Mouse (Mus musculus): Measurements from ENCODE around the gene Gm7247. TPM values are rescaled to one million over a fixed set of nuclear protein-coding genes. Genes with fewer than 3 reads are reported as not detected.

Gene Gm7247
- not detected in 2 replicates for polyA plus RNA-seq (2015; fragmentation: Nextera tagmentation; extraction: Ambion mirVana)

DNA sequence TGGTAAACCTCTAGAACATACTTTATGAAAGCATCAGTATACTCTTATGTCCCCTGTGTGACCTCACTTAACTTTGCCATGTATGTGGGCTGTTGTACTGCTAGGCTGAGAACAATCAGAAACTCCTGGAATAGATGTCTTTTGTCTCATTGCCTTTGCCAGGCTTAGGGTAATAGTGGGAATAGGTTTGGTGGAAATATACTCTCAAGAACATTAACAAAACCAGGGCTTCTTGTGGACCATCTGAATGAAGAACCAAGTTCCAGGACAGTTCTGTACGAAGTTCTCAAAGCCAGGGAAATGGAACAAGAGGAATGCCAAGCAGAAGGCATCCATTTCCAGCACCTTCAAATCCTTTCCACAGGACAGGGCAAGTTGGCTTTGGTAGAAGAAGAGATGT, at the start of gene Gm7247:
TSS of gene Gm7247 (plus strand) at position 301 of the 400 bp plus-strand sequence.

DNA sequence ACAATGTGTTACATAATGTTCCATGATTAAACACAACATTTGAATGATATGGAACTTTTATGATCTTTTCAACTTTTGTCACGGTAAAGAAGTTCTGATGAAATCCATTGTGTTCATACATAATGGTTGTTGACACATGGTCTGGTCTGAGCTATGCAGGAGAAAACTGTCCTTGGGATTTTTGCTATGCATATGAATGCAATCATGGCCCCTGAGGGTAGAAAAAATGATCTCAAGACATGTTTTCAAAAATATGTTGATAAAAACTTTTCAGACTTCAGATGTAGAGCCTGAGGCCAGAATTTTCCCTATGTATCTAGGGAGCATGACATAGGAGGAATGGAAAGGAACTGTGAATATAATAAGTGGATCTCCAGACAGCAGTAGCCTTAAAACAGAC, 49.0 kb downstream of the Gm7247 start, which contains the start of gene Vmn2r88:
TSS of gene Vmn2r88 (plus strand) at position 301 of the 400 bp plus-strand sequence.

DNA sequence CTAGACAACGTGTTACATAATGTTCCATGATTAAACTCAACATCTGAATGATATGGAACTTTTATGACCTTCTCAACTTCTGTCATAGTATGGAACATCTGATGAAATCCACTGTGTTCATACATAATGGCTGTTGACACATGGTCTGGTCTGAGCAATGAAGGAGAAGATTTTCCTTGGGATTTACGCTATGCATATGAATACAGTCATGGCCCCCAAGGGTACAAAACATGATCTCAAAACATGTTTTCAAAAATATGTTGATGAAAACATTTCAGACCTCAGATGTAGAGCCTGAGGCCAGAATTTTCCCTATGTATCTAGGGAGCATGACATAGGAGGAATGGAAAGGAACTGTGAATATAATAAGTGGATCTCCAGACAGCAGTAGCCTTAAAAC, 90.0 kb downstream of the Gm7247 start, which contains the start of gene Vmn2r89:
TSS of gene Vmn2r89 (plus strand) at position 301 of the 400 bp plus-strand sequence.

DNA sequence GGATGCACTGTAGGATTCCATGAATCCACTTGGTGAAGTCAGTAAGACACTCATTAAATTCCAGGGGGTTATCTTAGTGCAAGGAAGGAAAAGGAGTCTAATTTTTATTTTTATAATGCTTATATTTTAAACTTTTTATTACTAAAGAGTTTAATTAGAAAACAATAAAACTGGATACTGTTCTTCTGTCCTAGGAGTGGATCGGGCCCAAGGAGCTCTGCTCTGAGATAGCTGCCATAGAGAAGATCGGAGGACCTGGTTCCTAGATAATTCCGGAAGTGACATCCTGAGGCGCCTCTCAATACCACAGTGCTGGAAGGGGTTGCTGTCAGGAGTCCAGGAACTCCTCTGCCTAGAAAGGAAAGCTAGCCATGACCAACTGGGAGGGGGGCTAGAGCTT, 190.9 kb downstream of the Gm7247 start, which contains the start of gene Gm5622:
TSS of gene Gm5622 (plus strand) at position 301 of the 400 bp plus-strand sequence.

DNA sequence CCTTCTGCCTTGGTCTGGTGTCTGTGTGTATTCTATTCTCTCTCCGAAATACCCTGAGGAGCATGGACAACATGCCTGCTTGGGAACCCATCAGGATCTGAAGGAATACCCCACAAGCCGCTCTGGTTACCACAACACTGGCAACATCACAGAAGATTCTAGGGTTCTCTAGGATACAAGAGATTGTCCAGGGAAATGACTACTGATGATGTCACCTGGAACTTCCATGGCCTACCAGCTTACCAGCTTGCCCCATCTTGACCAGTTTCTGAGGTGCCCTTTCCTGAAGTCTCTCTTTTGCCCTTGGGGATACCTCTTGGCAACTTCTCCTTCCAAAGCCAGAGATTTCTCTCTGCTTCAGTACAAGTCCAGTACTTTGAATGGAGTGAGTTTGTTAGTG, 212.4 kb downstream of the Gm7247 start, which contains the start of gene Gm17175:
TSS of gene Gm17175 (minus strand) at position 101 of the 400 bp plus-strand sequence.

DNA sequence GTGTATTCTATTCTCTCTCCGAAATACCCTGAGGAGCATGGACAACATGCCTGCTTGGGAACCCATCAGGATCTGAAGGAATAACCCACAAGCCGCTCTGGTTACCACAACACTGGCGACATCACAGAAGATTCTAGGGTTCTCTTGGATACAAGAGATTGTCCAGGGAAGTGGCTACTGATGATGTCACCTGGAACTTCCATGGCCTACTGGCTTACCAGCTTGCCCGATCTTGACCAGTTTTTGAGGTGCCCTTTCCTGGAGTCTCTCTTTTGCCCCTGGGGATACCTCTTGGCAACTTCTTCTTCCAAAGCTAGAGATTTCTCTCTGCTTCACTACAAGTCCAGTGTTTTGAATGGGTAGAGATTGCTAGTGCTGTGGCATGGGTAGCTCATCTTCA, 230.5 kb downstream of the Gm7247 start, which contains the start of gene Gm17174:
TSS of gene Gm17174 (minus strand) at position 101 of the 400 bp plus-strand sequence.

DNA sequence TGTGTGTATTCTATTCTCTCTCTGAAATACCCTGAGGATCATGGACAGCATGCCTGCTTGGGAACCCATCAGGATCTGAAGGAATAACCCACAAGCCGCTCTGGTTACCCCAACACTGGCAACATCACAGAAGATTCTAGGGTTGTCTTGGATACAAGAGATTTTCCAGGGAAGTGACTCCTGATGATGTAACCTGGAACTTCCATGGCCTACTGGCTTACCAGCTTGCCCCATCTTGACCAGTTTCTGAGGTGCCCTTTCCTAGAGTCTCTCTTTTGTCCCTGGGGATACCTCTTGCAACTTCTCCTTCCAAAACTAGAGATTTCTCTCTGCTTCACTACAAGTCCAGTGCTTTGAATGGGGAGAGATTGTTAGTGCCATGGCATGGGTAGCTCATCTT, 249.7 kb downstream of the Gm7247 start, which contains the start of gene Gm17078:
TSS of gene Gm17078 (minus strand) at position 101 of the 400 bp plus-strand sequence.

Other genes with a start within 250 kb of the Gm7247 start
- gene Eddm3b, start 247.3 kb upstream of the Gm7247 start, polyA plus RNA-seq (2015; fragmentation: Nextera tagmentation; extraction: Ambion mirVana), result not detected in 2 replicates
- 0.62 and 0.72 TPM in 2 replicates for gene Rnase6, start 237.8 kb upstream of the Gm7247 start, polyA plus RNA-seq (2015; fragmentation: Nextera tagmentation; extraction: Ambion mirVana)
- gene Rnase1, start 215.0 kb upstream of the Gm7247 start, polyA plus RNA-seq (2015; fragmentation: Nextera tagmentation; extraction: Ambion mirVana), result 0.71 and 1.2 TPM in 2 replicates
- gene Rnase2b, start 199.5 kb upstream of the Gm7247 start, polyA plus RNA-seq (2015; fragmentation: Nextera tagmentation; extraction: Ambion mirVana), result not detected in 2 replicates
- gene Ang2, start 162.6 kb upstream of the Gm7247 start, polyA plus RNA-seq (2015; fragmentation: Nextera tagmentation; extraction: Ambion mirVana), result not detected in 2 replicates
- not detected in 2 replicates for gene Ear14, start 158.4 kb upstream of the Gm7247 start, polyA plus RNA-seq (2015; fragmentation: Nextera tagmentation; extraction: Ambion mirVana)
- gene Rnase2a, start 105.6 kb upstream of the Gm7247 start, polyA plus RNA-seq (2015; fragmentation: Nextera tagmentation; extraction: Ambion mirVana), result not detected in 2 replicates
- gene Vmn2r88, start 49.1 kb downstream of the Gm7247 start, polyA plus RNA-seq (2015; fragmentation: Nextera tagmentation; extraction: Ambion mirVana), result not detected in 2 replicates
- not detected in 2 replicates for gene Vmn2r89, start 90.1 kb downstream of the Gm7247 start, polyA plus RNA-seq (2015; fragmentation: Nextera tagmentation; extraction: Ambion mirVana)
- not detected in 2 replicates for gene Gm5622, start 191.0 kb downstream of the Gm7247 start, polyA plus RNA-seq (2015; fragmentation: Nextera tagmentation; extraction: Ambion mirVana)
- gene Gm17175, start 212.3 kb downstream of the Gm7247 start, polyA plus RNA-seq (2015; fragmentation: Nextera tagmentation; extraction: Ambion mirVana), result not detected in 2 replicates
- not detected in 2 replicates for gene Gm17174, start 230.4 kb downstream of the Gm7247 start, polyA plus RNA-seq (2015; fragmentation: Nextera tagmentation; extraction: Ambion mirVana)
- gene Gm17078, start 249.6 kb downstream of the Gm7247 start, polyA plus RNA-seq (2015; fragmentation: Nextera tagmentation; extraction: Ambion mirVana), result not detected in 2 replicates